Mouse (Mus musculus): ENCODE results near the gene Trim72. TPM values are rescaled to one million over a fixed set of nuclear protein-coding genes. Genes with fewer than 3 reads are reported as not detected.

The Trim72 gene
- polyA plus RNA-seq, 1 experiment from 2014 or later = 0.54 TPM

- H3K4me3 ChIP-seq (ENCODE audit: control insufficient read depth in 1 of 2, insufficient read depth in 1 of 2, low read depth in 1 of 2, low read length in 2 of 2) = no peak overlapping the region
- H3K27me3 ChIP-seq (ENCODE audit: control insufficient read depth, insufficient read depth, low read length) = no peaks in the 10 kb centered on the region
- no peak overlapping the region for H3K27ac ChIP-seq (replicated peaks in 1 of 2; ENCODE audit: control insufficient read depth in 1 of 2, insufficient read depth in 1 of 2, low read depth in 2 of 2, low read length in 2 of 2)
- H3K4me1 ChIP-seq (ENCODE audit: control insufficient read depth in 2 of 2, insufficient read depth in 2 of 2, low read length in 2 of 2) = no peaks in the 10 kb centered on the region
- ATAC-seq (ENCODE audit: insufficient number of reproducible peaks, insufficient read depth, low FRiP score, low read depth) = no peak
- H3K9me3 ChIP-seq (ENCODE audit: control insufficient read depth, low read length) = no peaks in the 10 kb centered on the region
- peaks cover 100% of the 10 kb centered on the region for H3K36me3 ChIP-seq (ENCODE audit: control insufficient read depth, insufficient read depth, low read length)
- H3K4me2 ChIP-seq (ENCODE audit: low read length) = no peak overlapping the region
- H3K9ac ChIP-seq (ENCODE audit: low read length) = no peak overlapping the region
- 87% methylated on average over 3 of the region's 3 CpGs for WGBS
These were observed 23.1 kb upstream of the Trim72 start for GRCm38 (mm10) chr7:127980606-127981005.

DNA sequence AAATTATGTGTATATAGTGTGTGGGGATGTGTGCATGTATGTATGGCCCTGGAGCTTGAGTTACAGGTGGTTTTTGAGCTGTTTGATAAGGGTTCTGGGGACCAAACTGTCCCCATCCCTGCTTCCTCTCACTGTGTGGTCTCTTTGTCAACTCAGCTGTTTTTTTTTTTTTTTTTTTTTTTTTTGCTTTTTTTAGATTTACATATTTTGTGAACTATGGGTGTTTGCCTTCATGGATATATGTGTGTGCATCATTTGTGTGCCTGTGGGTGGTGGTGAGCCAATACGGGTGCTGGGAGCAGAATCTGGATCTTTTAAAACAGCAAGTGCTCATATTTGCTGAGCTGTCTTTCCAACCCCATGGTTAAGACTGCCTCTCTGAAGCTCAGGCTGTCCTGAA lies 14.8 kb upstream of the Trim72 start:
- no peak overlapping the region for H3K4me2 ChIP-seq (ENCODE audit: low read length)
- no peak overlapping the region for H3K27ac ChIP-seq (replicated peaks in 1 of 2; ENCODE audit: control insufficient read depth in 1 of 2, insufficient read depth in 1 of 2, low read depth in 2 of 2, low read length in 2 of 2)
- H3K4me3 ChIP-seq (ENCODE audit: control insufficient read depth in 1 of 2, insufficient read depth in 1 of 2, low read depth in 1 of 2, low read length in 2 of 2) = no peak overlapping the region
- WGBS = 88% methylated on average over 1 of the region's 1 CpGs
- H3K9me3 ChIP-seq (ENCODE audit: control insufficient read depth, low read length) = no peaks in the 10 kb centered on the region
- H3K36me3 ChIP-seq (ENCODE audit: control insufficient read depth, insufficient read depth, low read length) = peaks cover 77% of the 10 kb centered on the region
- peaks cover 0 to 10% of the 10 kb centered on the region in 2 experiments; a peak in 2 of 4 replicates for H3K4me1 ChIP-seq (ENCODE audit: control insufficient read depth in 2 of 2, insufficient read depth in 2 of 2, low read length in 2 of 2)
- no peak overlapping the region for H3K9ac ChIP-seq (ENCODE audit: low read length)
- no peak for ATAC-seq (ENCODE audit: insufficient number of reproducible peaks, insufficient read depth, low FRiP score, low read depth)
- no peaks in the 10 kb centered on the region for H3K27me3 ChIP-seq (ENCODE audit: control insufficient read depth, insufficient read depth, low read length)

DNA sequence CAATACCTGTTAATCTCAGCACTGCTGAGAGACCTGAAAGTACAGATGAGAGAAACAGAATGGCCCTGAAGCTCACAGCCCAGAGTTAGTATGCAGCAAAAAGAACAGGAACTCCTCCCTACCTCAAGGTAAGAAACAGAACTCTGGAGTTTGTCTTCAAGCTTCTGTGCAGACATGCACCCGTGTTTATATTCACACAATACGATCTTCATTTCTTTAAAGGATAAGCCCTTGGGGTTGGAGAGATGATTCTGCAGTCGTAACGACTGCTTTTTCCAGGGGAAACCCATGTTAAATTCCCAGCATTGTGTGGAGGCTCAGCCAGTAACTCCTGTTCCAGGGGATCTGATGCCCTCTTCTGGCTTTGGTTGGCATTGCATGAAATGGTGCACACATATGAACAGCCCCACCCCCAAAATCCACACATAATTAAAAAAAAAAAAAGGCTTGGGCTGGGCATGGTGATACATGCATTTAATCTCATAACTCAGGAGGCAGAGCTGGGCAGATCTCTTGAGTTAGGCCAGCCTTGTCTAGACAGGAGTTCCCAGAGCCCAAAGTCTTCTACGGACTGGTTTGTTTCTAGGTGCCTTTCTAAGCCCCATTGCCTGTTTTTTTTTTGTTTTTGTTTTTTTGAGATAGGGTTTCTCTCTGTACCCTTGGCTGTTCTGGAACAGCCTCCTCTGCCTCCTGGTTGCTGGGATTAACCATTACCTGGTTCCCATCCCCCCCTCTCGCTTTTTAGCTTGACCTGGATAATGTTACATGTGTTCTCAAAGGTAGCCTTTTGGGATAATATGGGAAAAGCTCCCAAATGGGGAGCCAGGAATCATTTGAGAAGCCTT lies 11.9 kb upstream of the Trim72 start:
- Histone ChIP-seq H3K9me3 (ENCODE audit: control insufficient read depth, low read length) (no peaks in the 10 kb centered on the region), H3K27me3 (ENCODE audit: control insufficient read depth, insufficient read depth, low read length) (no peaks in the 10 kb centered on the region), H3K4me1 (ENCODE audit: control insufficient read depth in 2 of 2, insufficient read depth in 2 of 2, low read length in 2 of 2) (peaks cover 0 to 10% of the 10 kb centered on the region in 2 experiments; a peak in 2 of 4 replicates), H3K4me2 (ENCODE audit: low read length) (no peak overlapping the region), H3K9ac (ENCODE audit: low read length) (no peak overlapping the region), H3K36me3 (ENCODE audit: control insufficient read depth, insufficient read depth, low read length) (peaks cover 47% of the 10 kb centered on the region), H3K27ac (replicated peaks in 1 of 2; ENCODE audit: control insufficient read depth in 1 of 2, insufficient read depth in 1 of 2, low read depth in 2 of 2, low read length in 2 of 2) (no peak overlapping the region), H3K4me3 (ENCODE audit: control insufficient read depth in 1 of 2, insufficient read depth in 1 of 2, low read depth in 1 of 2, low read length in 2 of 2) (no peak overlapping the region)
- 53% methylated on average over 6 of the region's 6 CpGs for WGBS
- ATAC-seq (ENCODE audit: insufficient number of reproducible peaks, insufficient read depth, low FRiP score, low read depth) = no peak

- Histone ChIP-seq H3K27ac (replicated peaks in 1 of 2; ENCODE audit: control insufficient read depth in 1 of 2, insufficient read depth in 1 of 2, low read depth in 2 of 2, low read length in 2 of 2) (peak overlapping the region in 1 of 2 experiments; percentile 39; a peak in 2 of 4 replicates), H3K9me3 (ENCODE audit: control insufficient read depth, low read length) (no peaks in the 10 kb centered on the region), H3K9ac (ENCODE audit: low read length) (peak overlapping the region; percentile 71), H3K36me3 (ENCODE audit: control insufficient read depth, insufficient read depth, low read length) (peaks cover 39% of the 10 kb centered on the region), H3K4me2 (ENCODE audit: low read length) (peak overlapping the region; percentile 68), H3K4me3 (ENCODE audit: control insufficient read depth in 1 of 2, insufficient read depth in 1 of 2, low read depth in 1 of 2, low read length in 2 of 2) (peak overlapping the region; percentile 39 to 40), H3K27me3 (ENCODE audit: control insufficient read depth, insufficient read depth, low read length) (no peaks in the 10 kb centered on the region), H3K4me1 (ENCODE audit: control insufficient read depth in 2 of 2, insufficient read depth in 2 of 2, low read length in 2 of 2) (peaks cover 0 to 10% of the 10 kb centered on the region in 2 experiments; a peak in 2 of 4 replicates)
- WGBS = 36% methylated on average over 5 of the region's 5 CpGs
- ATAC-seq (ENCODE audit: insufficient number of reproducible peaks, insufficient read depth, low FRiP score, low read depth) = 0 out of 2 replicates have a peak, but pooled peaks have one; percentile 34
These were observed 11.0 kb upstream of the Trim72 start for GRCm38 (mm10) chr7:127992488-127993340.

DNA sequence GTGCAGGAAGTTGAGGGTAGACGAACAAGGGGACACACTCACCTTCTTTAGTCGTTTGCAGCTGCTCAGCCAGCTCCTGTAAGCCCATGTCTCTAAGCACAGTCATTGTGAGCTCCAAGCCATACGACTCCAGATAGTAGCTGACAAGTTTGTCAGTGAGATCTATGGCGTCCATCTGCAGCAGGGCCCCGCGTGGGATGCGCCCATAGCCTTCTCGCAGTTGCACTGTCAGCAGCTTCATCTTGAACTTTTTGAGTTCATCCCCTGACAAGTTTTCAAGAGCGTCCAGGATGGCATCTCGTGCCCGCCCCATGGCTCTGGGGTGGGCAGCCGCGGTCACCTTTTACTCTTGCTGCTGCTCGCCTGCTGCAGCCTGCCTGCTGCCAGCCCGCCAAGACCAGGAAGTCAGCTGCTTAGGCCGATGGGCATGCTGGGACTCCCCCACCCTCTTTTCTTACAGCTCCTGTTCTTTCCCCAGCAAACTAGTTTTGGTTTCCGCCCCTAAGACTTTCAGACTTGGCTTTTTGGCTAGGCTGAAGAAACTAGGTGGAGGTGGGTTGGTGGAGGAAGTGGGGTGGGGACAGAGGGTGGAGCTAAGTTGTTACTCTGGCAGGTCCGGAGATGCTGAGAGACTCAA lies 10.3 kb upstream of the Trim72 start, which contains the start of gene Pycard:
Gene Pycard, minus strand, starts transcription at position 527 of the 637 bp plus-strand sequence.
- Histone ChIP-seq H3K4me2 (ENCODE audit: low read length) (peak within 1 kb of the TSS; percentile 68), H3K9ac (ENCODE audit: low read length) (peak within 1 kb of the TSS; percentile 71), H3K9me3 (ENCODE audit: control insufficient read depth, low read length) (no peaks in the 10 kb centered on the region), H3K4me1 (ENCODE audit: control insufficient read depth in 2 of 2, insufficient read depth in 2 of 2, low read length in 2 of 2) (peaks cover 0 to 10% of the 10 kb centered on the region in 2 experiments; a peak in 2 of 4 replicates), H3K36me3 (ENCODE audit: control insufficient read depth, insufficient read depth, low read length) (peaks cover 31% of the 10 kb centered on the region), H3K27me3 (ENCODE audit: control insufficient read depth, insufficient read depth, low read length) (no peaks in the 10 kb centered on the region), H3K27ac (replicated peaks in 1 of 2; ENCODE audit: control insufficient read depth in 1 of 2, insufficient read depth in 1 of 2, low read depth in 2 of 2, low read length in 2 of 2) (peak within 1 kb of the TSS; percentile 6 to 39; a peak in 2 of 4 replicates), H3K4me3 (ENCODE audit: control insufficient read depth in 1 of 2, insufficient read depth in 1 of 2, low read depth in 1 of 2, low read length in 2 of 2) (peak within 1 kb of the TSS; percentile 39 to 40)
- 9% methylated on average over 18 of the region's 18 CpGs for WGBS
- ATAC-seq (ENCODE audit: insufficient number of reproducible peaks, insufficient read depth, low FRiP score, low read depth) = peak; percentile 47; the same call in 1 of the 2 replicates

DNA sequence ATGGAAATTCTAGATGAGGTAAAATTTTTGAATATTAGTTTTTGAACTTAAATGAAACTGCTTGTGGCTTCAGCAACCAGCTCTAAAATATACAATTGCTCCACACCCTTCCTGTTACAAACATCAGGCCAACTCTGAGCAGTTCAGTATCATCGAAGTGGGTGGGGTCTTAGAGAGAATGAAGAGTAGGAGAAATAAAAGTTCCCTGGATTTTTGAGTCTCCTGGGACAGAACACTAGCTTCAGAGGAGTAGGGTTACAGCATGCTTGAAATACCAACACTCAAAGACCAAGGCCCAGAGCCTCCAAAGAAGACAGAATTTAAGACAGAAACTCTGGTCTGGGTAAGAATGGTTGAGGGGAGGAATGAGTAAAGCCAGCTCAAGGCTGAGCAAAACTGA lies 4.3 kb upstream of the Trim72 start:
- ATAC-seq (ENCODE audit: insufficient number of reproducible peaks, insufficient read depth, low FRiP score, low read depth) = no peak
- Histone ChIP-seq H3K4me2 (ENCODE audit: low read length) (no peak overlapping the region), H3K27ac (replicated peaks in 1 of 2; ENCODE audit: control insufficient read depth in 1 of 2, insufficient read depth in 1 of 2, low read depth in 2 of 2, low read length in 2 of 2) (no peak overlapping the region), H3K27me3 (ENCODE audit: control insufficient read depth, insufficient read depth, low read length) (no peaks in the 10 kb centered on the region), H3K4me3 (ENCODE audit: control insufficient read depth in 1 of 2, insufficient read depth in 1 of 2, low read depth in 1 of 2, low read length in 2 of 2) (no peak overlapping the region), H3K4me1 (ENCODE audit: control insufficient read depth in 2 of 2, insufficient read depth in 2 of 2, low read length in 2 of 2) (peaks cover 14 to 16% of the 10 kb centered on the region in 2 experiments), H3K9me3 (ENCODE audit: control insufficient read depth, low read length) (no peaks in the 10 kb centered on the region), H3K36me3 (ENCODE audit: control insufficient read depth, insufficient read depth, low read length) (no peaks in the 10 kb centered on the region), H3K9ac (ENCODE audit: low read length) (no peak overlapping the region)
- 48% methylated on average over 1 of the region's 1 CpGs for WGBS

All from heart, embryonic 14.5 days (tissue).